Mouse (Mus musculus) layer of hippocampus, adult 11-12 months (tissue): Measurements from ENCODE around the gene Mylk3.

Experiments
- DNase-seq: peaks from one replicate; pipeline ENCODE4 v3.0.0; 2022; ENCODE audit warnings: low spot score

Mylk3 gene

DNA sequence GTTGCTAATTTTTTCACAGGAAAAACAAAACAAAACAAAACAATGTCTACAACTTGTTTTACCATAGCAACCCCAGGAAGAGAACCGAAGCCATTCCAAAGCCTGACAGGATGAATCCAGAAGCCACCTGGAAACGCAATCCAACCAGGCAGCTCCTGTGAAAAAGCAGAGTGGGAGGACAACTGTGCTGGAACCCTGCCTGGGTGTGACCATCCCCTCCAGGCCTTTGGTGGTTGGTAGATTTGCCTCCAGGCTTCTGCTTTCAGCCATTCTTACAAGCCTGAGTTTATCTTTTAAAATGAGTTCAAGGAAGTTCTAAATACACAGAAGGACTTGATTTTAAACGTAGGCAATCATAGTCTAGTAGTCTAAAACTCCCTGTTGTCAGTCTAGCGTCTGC is 4.2 kb downstream of the Mylk3 start:
- DNase-seq, result no peak

- no peak for DNase-seq
Observed at GRCm38 (mm10) chr8:85380824-85381209, 5.3 kb downstream of the Mylk3 start.

DNA sequence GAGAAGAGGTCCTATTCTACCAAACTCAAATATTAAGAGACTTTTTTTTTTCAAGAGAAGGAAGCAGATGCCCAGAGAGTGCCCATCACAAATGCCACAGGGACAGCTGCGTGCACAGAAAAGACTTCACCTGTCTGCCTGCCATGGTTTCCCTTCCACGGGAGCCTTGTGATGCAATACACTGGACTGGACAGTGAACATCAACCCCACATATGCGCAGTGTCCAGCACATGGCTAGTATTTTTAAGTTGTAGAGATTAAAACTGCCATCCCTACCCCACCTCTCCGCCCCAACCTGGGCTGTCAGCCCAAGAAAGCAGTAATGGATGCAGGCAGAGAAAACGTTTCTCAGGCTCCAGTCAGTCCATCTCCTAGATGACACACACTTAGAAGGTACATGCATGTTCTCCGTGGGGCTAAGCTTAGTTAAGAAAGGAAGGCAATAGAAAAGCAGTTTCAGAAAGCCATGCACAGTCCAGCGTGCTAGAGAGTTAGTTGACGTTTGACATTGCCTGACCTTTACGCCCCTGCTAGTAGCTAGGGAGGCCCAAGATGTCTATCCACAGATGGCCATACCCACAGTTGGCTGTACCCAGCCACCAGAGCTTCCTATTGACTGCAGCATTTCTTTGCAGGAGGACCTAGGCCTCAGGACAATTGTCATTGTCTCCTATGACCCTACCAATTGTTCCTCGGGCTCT is 5.9 kb downstream of the Mylk3 start:
- no peak for DNase-seq

DNA sequence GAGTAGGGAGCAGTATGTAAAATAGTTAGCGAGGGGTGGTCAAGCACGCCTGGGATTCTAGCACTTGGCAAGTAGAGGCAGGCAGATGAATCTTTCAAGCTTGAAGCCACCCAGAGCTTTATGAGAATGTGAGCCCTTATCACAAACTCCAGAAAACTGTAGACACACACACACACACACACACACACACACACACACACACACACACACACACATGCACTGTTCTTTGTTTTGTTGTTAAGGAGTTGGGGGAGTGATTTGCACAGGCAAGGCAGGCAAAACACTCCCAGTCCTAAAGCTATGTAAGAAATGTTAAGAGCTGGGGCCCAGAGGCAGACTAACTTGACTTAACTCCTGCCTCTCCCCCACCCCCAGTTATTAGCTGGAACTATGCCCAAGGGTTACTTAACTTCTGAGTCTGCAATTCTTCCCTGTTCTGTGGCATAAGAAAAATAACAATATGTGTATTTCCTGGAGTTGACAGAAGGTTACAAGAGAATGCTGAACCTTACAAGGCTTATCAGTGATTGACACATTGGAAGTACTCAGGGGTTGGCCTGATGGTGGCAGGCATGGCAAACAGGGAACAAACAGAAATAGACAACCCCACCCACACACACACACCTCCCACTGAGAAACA is 6.9 kb downstream of the Mylk3 start:
- DNase-seq, result peak; percentile 46

- no peak for DNase-seq
Observed at GRCm38 (mm10) chr8:85376516-85376915, 9.6 kb downstream of the Mylk3 start.

DNA sequence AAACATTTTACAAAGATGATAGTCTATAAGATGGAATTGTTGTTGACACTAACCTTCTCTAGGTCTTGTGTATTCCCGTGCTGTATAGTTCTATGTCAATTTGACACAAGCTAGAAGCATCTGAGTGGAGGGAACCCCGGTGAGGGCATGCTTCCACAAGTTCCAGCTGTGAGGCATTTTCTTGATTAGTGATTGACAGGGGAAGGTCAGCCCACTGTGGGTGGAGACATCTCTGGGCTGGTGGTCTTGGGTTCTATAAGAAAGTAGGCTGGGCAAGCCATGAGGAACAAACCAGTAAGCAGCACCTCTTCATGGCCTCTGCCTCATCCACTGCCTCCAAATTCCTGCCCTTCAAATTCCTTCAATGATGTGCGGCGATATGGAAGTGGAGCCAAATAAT is 11.9 kb downstream of the Mylk3 start:
- no peak for DNase-seq

- no peak for DNase-seq
Observed at GRCm38 (mm10) chr8:85373435-85374039, 12.6 kb downstream of the Mylk3 start.

DNA sequence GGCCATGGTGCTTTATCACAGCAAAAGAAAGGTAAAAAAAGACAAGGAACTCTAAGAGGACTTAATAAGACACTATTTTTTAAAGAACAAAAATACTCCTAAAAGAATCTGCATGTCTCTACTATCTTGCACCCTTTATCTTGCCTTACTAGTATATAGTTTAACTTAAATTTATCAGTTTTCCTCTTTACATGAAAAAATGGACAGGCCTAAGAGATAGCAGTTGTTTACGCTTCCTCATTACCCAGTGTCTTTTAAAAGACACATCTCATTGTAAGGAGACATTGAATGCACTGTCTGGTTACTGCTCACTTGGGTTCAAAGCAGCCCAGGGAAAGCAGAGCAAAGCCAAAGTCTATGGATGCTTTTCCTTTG is 13.7 kb downstream of the Mylk3 start:
- no peak for DNase-seq

GRCm38 (mm10) chr8:85371736-85372464 is 14.2 kb downstream of the Mylk3 start:
- peak; percentile 47 for DNase-seq

GRCm38 (mm10) chr8:85365176-85365575 is 21.0 kb downstream of the Mylk3 start:
- no peak for DNase-seq

- DNase-seq, result no peak
Observed at GRCm38 (mm10) chr8:85364628-85365027, 21.5 kb downstream of the Mylk3 start.

GRCm38 (mm10) chr8:85363406-85363805 is 22.7 kb downstream of the Mylk3 start:
- no peak for DNase-seq

- no peak for DNase-seq
Observed at GRCm38 (mm10) chr8:85362211-85362610, 23.9 kb downstream of the Mylk3 start.

GRCm38 (mm10) chr8:85353287-85353686 is 32.9 kb downstream of the Mylk3 start:
- DNase-seq, result no peak

- DNase-seq, result no peak
Observed at GRCm38 (mm10) chr8:85339871-85340573, 46.1 kb downstream of the Mylk3 start.

GRCm38 (mm10) chr8:85337681-85338080 is 48.5 kb downstream of the Mylk3 start:
- no peak for DNase-seq

GRCm38 (mm10) chr8:85336211-85336933 is 49.8 kb downstream of the Mylk3 start:
- no peak for DNase-seq

- no peak for DNase-seq
Observed at GRCm38 (mm10) chr8:85335105-85335504, 51.0 kb downstream of the Mylk3 start.

DNA sequence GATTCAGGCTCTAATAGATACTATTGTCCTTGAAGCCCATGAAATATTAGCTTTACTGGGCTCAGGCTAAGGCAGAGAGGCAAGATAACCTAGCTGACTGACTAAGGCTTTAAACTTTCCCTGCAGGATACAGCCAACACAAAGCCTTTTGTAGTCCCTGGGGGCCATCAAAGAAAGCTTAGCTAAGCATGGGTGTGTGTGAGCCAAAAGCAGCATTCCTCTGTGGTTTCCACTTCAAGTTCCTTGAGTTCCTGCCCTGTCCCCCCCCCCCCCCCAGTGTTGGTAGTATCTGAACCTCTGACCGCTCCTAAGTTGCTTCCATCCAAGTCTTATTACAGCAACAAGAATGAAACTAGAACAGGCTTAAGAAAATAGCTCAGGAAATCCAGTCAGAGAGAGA is 56.6 kb downstream of the Mylk3 start:
- DNase-seq, result no peak

DNA sequence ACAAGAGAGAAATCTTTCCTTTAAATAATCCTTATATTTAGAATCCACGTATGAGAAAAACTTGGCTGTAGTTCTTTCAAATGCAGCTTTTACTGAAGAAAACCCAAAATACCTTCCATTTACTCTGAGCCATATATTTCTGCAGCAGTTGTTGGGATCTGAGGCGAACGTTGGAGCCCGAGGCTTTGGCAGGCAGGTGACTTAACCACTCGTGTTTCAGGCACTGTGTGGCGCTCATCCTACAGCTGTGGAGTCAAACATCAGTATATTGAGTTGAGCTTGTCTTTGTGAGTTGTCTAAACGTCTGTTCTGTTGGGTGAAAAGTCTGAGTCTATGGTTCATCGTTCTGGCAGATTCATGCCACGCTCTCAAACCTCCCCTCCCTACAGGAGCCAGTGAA is 59.1 kb downstream of the Mylk3 start:
- no peak for DNase-seq

- no peak for DNase-seq
Observed at GRCm38 (mm10) chr8:85323084-85323483, 63.1 kb downstream of the Mylk3 start.

DNA sequence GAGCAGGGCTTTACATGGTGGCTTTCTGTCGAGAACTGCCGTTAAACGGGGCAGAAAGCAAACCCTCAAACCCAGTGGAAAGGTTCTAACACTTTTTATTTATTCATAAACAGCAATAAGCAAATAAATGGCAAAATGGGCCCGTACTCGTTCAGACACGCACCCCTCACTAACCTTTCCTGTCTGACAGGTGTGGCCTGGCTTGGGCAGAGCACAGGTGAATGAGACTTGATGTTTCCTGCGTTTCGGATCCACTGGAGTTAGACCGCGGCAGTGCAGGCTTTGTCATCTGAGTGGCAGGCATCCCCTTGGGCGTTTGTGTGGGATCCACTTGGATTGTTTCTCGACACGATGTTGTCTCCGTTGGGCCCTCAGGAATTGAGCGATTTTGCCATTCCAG is 64.2 kb downstream of the Mylk3 start:
- no peak for DNase-seq
